Mouse (Mus musculus) right cerebral cortex, postnatal 36 days (tissue): ENCODE measurements at regions not wholly inside any gene's neighbourhood (a gene's known extent, or its start where the extent isn't known, plus 50 kb on each side); places are given as distances from the start of the nearest gene placed in this dataset.

Source experiments
- DNase-seq, 2 experiments: peaks; one replicate each; pipeline ENCODE4 v3.0.0; 2022; ENCODE audit warnings: low spot score in 2 of 2, mixed read lengths in 1 of 2

DNA sequence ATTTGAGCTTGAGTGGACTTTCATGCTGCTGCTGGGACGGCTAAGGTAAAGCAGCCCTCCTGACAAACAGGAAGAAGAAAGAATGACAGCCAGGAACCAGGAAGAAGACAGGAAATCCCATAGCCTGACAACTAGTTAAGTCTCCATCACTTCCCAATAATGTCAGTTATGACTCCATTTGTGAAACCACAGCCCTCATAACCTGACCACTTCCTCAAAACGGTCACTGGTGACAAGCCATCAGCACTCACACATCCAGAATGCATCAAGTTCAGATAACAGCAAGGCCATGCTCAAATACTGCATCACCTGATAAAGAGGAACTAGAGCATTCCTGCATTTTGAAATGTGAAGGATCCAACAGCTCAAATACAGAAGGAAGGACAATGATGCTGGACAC lies 288.3 kb downstream of the Zfp706 start:
- no peak for DNase-seq

DNA sequence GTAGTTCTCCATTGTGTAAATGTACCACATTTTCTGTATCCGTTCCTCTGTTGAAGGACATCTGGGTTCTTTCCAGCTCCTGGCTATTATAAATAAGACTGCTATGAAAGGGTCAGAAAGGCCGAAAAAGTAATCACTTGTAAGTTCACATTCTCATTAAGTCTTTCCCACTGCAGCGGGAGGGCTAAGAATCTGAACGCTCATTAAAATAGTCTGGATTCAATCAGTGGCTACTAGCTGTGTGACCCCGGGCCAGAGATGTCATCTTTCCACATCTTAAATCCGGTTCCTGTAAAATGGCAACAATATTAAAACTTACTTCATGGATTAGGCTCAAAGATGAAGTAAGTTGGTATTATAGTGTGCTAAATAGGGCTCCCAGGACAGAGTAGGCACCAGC lies 289.7 kb downstream of the Zfp706 start:
- DNase-seq, result no peak

- DNase-seq, result no peak
Measured at GRCm38 (mm10) chr15:36716686-36717038, 290.9 kb downstream of the Zfp706 start.

DNA sequence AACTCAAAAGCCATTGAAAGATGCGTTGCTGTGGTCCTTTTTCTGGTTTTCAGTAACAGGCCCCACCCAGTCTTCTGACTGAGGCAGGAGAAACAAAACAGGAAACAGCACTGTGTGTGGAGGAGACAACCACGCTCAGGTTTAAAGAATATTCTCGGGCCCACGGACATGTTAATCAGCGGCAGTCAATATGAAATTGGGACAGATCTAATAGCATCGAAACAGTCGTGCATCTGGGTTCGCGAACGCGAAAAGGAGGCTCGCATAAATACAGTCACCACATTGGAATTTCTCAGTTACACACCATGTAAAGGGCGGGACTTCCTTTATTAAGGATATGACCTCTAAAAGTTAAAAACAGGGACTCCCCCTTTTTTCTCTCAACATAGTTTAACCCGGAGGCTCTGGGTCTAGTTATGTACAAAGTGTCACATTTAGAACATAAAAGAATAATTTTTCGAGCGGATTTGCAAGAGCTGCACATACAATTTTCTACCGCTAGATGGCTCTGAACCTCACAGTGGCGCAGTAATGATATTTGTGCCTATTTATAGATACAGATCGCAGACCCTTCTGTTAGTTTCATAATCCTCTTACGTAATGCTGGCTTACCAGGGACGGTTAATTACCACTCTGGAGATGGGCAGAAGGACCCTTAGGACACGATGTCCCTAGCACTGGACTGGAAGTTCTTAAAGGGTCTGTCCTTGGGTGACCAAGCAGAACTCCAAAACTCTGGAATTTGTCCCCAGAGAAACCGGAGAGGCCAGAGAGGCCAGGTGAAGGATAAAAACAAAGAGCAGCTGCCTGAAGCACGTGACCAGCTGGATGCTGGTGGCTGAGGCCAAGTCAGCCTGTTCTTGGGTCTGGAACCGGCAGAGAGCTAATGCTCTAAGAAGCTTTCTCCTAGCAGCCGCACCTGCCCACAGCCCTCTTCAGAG lies 291.6 kb downstream of the Zfp706 start:
- peak; percentile 58 to 71 for DNase-seq

- no peak for DNase-seq
Measured at GRCm38 (mm10) chr15:36715159-36715558, 292.4 kb downstream of the Zfp706 start.

DNA sequence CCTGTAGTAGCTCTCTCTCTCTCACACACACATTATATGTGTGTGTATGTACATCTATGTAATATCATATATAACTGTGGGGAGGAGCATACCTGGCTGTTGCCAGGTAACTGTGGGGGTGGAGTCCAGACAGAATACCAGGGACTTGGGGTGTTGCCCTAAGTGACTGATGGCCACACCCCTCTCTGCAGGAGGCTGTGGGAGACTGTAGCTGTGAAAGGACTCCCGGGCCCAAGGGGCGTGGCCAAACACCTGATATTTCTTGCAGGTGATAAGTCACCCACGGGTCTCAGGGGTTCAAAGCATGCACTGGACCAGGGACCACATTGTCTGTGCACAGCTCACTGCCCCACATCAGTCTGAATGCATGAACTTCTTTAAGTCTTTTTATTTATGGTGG lies 297.8 kb downstream of the Zfp706 start:
- no peak for DNase-seq

GRCm38 (mm10) chr15:36708471-36708870 lies 299.1 kb downstream of the Zfp706 start:
- peak in 1 of 2 experiments; percentile 35 for DNase-seq

GRCm38 (mm10) chr15:36705990-36706389 lies 301.6 kb downstream of the Zfp706 start:
- peak in 1 of 2 experiments; percentile 46 for DNase-seq

- DNase-seq, result no peak
Measured at GRCm38 (mm10) chr15:36705391-36705790, 302.2 kb downstream of the Zfp706 start.

GRCm38 (mm10) chr15:36701846-36702245 lies 305.7 kb downstream of the Zfp706 start:
- no peak for DNase-seq

DNA sequence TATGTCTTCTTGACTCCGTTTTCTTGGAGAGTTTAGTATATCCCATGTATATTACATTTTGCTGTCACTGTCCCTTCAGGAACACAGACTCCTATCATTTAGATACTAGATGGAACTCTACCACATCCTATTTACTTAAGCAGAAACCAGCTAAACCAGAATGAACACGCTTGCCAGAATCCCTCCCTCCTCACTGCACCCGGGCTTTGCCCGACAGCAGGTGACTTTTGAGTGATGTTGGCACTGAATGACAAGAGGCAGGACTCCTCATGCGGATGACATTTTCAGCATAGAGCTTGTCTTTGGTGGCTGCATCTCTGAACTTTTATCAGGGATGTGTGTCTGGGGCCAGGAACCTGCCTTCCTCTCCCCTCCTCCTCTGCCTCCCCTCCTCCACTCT lies 307.4 kb downstream of the Zfp706 start:
- no peak for DNase-seq

- peak; percentile 34 for DNase-seq
Measured at GRCm38 (mm10) chr15:36695199-36696129, 312.1 kb downstream of the Zfp706 start.

DNA sequence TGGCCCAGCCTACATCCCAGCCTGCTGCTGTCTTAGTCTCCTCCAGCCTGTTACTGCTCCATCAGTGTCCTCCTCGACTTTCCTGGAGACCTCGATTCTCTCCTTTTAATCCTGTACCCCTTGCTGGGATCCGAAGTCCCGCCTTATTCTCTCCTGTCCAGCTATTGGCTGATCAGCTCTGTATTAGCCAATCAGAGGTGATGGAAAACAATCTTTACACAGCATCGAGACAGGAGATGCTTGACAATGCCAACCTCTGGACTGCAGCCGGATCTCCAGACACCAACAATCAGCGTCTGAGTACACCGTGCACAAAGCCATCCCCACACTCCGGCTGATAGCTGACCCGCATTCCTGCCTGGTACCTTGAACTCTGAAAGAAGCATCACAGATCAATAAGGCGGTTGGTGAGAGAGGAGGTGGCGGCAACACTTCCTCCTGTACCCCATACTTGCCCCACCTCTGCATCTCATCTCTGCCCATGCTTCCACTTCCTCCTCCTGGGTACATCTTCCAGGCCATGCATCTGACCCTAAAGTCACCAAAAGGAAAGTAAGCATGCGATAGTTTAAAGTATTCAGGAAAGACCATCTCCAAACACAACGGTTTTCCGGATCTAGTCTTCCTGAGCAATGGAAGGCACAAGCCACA lies 316.4 kb downstream of the Zfp706 start:
- DNase-seq, result no peak

DNA sequence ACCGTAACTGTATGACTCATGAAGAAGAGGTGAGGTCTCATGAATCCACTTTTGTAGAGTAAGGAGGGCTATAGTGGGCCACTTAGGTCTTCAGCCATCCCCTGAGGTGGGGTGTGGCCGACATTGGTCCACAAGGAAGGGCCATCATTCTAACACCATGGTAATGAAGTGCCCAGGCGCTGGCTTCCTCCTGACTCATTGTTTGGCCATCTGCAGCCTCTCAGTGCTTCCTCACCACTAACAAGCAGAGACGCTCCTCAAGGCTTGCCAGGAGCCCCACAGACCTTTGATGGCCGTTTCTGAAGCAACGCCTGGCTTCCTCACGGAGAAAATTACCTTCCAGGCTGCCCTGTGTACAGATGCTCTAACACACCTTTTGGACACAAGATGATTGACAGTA lies 317.7 kb downstream of the Zfp706 start:
- no peak for DNase-seq

GRCm38 (mm10) chr15:36689301-36689700 lies 318.3 kb downstream of the Zfp706 start:
- no peak for DNase-seq

DNA sequence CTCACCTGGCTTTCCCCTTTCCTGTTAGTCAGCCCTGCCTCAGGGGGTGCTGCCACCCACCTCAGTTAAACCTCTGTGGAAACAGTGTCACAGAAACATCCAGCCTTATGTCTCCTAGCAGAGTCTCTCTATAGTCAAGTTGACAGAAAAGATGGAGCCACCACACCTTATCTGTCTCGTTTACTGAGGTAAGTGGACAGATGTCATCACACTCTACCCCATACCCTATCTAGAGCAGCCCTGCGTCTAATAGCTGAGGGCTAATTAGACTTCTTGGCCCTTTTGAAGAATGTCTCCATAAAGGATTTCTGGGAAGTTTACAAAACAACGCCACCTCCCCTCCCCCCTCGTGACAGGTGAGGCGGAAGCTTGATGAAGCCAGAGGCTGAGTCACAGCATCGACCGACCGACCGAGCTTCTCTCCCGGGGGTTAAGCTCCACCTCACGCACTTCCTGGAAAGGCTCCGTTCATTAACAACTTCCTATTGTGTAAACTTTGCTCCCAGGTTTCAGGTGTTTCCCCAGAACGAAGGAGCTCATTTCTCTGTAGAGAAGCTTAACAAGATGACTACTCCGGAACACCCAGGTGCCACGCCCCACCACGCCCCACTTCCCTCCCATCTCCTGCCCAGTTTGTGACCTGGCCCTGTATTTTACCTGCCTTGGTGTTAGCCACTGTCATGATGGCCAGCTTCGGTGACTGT lies 319.4 kb downstream of the Zfp706 start:
- DNase-seq, result no peak

DNA sequence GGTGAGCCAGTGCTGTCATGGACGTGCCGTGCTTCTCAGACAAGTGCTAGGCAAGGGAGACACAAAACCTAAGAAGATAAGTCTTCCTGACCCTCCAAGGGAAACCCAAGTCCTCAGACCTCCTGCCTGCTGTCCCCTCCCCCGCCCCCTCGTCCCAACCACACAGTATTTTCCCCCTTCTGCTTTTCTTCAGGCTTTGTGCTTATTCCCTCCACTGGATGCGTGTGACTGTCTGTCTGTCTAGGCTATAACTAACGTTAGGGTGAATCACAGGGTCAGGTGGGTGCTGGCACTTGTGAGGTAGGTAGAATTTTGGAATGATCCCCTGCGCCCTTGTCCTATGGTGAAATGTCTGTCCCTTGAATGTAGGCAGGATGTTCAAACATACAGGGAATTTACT lies 322.9 kb downstream of the Zfp706 start:
- no peak for DNase-seq

DNA sequence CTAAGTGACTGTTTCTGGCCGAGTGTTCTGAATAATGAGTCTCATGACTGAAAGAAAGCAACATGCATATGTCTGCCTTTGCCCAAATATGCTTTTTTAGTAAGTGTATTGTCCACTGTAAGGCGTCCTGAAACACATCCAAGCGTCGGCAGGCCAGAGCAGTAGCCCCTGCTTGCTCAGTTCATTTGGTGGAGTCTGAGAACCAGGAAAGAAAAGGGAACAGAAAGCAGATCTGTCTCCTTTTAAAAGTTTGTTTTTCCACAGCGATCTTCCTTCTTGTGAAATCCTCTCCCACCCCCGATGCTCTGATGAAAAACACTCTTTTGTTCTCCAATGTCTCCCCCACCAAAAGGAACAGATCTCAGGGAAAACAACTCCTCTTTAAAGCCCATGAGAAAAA lies 324.7 kb downstream of the Zfp706 start:
- DNase-seq, result no peak

- no peak for DNase-seq
Measured at GRCm38 (mm10) chr15:36682159-36682558, 325.4 kb downstream of the Zfp706 start.

- no peak for DNase-seq
Measured at GRCm38 (mm10) chr15:36680361-36681140, 327.0 kb downstream of the Zfp706 start.

DNA sequence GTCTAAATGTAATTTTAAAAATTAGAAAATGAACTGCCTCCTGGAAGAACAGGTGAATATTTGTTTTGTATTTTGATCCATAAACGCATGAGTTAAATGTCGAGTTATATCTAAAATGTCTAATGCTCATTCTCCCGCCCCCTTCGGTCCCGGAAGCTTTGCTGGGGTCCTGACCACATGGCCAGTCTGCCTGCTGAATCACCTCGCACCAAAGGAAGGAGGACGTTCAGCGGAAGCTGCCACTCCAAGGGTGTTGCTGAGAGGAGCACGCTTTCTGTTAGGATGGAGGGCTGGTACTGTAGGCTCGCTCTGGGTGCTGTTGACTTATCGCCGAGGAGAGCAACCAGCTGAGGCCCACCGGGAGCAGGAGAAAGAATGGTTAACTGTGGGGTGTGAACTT lies 328.0 kb downstream of the Zfp706 start:
- no peak for DNase-seq
